ENCODE assay signal across 28 mouse cellular contexts in the genomic region with DNA sequence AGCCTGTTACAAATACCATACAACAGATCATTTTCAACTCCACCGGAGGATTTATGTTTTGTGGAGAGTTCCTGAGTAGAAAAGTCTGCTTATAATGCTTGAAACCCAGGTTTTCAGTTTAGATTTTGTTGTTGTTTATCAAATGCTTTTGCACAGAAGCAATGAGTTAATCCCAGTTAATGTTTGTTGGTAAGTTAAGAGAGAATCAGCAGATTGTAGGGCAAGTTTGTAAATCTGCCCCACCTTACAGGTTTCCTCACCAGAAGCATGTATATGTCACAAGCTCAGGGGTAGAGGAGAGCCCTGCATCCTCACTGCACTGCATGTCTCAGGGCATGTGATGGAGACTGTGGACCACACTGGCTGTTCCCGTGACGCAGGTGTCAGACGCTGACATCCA.
"Had no signal": no experiment of that assay in that cellular context is flagged by ENCODE, and none has a peak within 500 bp of the region (broad histone marks: within the 10 kb centered on the region; RNA-seq: fewer than 3 reads in every experiment).

No protein-coding gene starts in this region.

- H3K4me3 ChIP-seq: embryonic facial prominence, embryonic 10.5 days; embryonic facial prominence, embryonic 12.5 days; embryonic facial prominence, embryonic 13.5 days; embryonic facial prominence, embryonic 15.5 days; erythroblast, embryonic 14.5 days; forebrain, embryonic 10.5 days; forebrain, embryonic 12.5 days; forebrain, embryonic 13.5 days; forebrain, embryonic 15.5 days; gastrocnemius, adult 2 months; heart, adult 2 months had no signal

- H3K36me3 ChIP-seq: embryonic facial prominence, embryonic 12.5 days; embryonic facial prominence, embryonic 13.5 days; embryonic facial prominence, embryonic 15.5 days; forebrain, embryonic 10.5 days; forebrain, embryonic 12.5 days; forebrain, embryonic 15.5 days had no signal

- H3K4me2 ChIP-seq: embryonic facial prominence, embryonic 12.5 days; embryonic facial prominence, embryonic 13.5 days; embryonic facial prominence, embryonic 15.5 days; forebrain, embryonic 12.5 days; forebrain, embryonic 13.5 days; forebrain, embryonic 15.5 days had no signal

- H3K27me3 ChIP-seq: embryonic facial prominence, embryonic 12.5 days; embryonic facial prominence, embryonic 13.5 days; embryonic facial prominence, embryonic 15.5 days; forebrain, embryonic 12.5 days; forebrain, embryonic 13.5 days; forebrain, embryonic 15.5 days had no signal

- DNase-seq: cerebellum, adult 2 months; cerebellum, adult 8-10 months; cerebellum, adult 9-10 months; cerebellum, adult 9-11 months; cerebellum, postnatal 10 days; cerebellum, postnatal 14 days; cerebellum, postnatal 25 days; cerebellum, postnatal 36 days; embryo, embryonic 11 days; forebrain, postnatal 0 days; gastrocnemius, adult 2 months; gastrocnemius, postnatal 10 days; gastrocnemius, postnatal 14 days; gastrocnemius, postnatal 25 days; gastrocnemius, postnatal 36 days; heart, adult 18-20 months; heart, adult 2 months had no signal

- H3K9me3 ChIP-seq: embryonic facial prominence, embryonic 10.5 days; embryonic facial prominence, embryonic 12.5 days; embryonic facial prominence, embryonic 13.5 days; embryonic facial prominence, embryonic 15.5 days; forebrain, embryonic 10.5 days; forebrain, embryonic 12.5 days; forebrain, embryonic 13.5 days; forebrain, embryonic 15.5 days had no signal

- ATAC-seq: forebrain, embryonic 13.5 days; forebrain, embryonic 14.5 days; forebrain, embryonic 15.5 days; forebrain, embryonic 16.5 days; forebrain, postnatal 0 days had no signal

- H3K27ac ChIP-seq: embryonic facial prominence, embryonic 10.5 days; embryonic facial prominence, embryonic 12.5 days; embryonic facial prominence, embryonic 13.5 days; embryonic facial prominence, embryonic 15.5 days; forebrain, embryonic 10.5 days; forebrain, embryonic 12.5 days; forebrain, embryonic 13.5 days; forebrain, embryonic 15.5 days; gastrocnemius, adult 2 months; heart, adult 2 months had no signal

- H3K9ac ChIP-seq: embryonic facial prominence, embryonic 12.5 days; embryonic facial prominence, embryonic 13.5 days; embryonic facial prominence, embryonic 15.5 days; forebrain, embryonic 12.5 days; forebrain, embryonic 13.5 days; forebrain, embryonic 15.5 days; forebrain, postnatal 0 days had no signal
